Mouse (Mus musculus) hindbrain, embryonic 11.5 days (tissue): ENCODE measurements around the gene Rlf. TPM values are rescaled to one million over a fixed set of nuclear protein-coding genes. Genes with fewer than 3 reads are reported as not detected.

Source experiments
- polyA plus RNA-seq: library from polyadenylated mRNA; unstranded; fragments of >200 nt; fragmentation: Nextera tagmentation; extraction: Ambion mirVana; gene quantifications from 2 replicates; pipeline ENCODE4 v1.2.1, GENCODE M21; 2014

The Rlf gene
- polyA plus RNA-seq, 1 experiment from 2014 or later = 34.1 TPM

Other genes with a start within 250 kb of the Rlf start
- 20.4 and 21.9 TPM in 2 replicates for gene Smap2, start 197.8 kb downstream of the Rlf start, polyA plus RNA-seq
- 5.1 and 7.9 TPM in 2 replicates for gene Col9a2, start 175.7 kb downstream of the Rlf start, polyA plus RNA-seq
- gene Zmpste24, start 116.8 kb downstream of the Rlf start, polyA plus RNA-seq = 24.3 and 28.2 TPM in 2 replicates
- gene Tmco2, start 105.9 kb downstream of the Rlf start, polyA plus RNA-seq = not detected in 2 replicates
- gene Gm12888, start 109.8 kb upstream of the Rlf start, polyA plus RNA-seq = not detected in 2 replicates
- gene Gm12886, start 208.0 kb upstream of the Rlf start, polyA plus RNA-seq = not detected in 2 replicates